In the genomic region with DNA sequence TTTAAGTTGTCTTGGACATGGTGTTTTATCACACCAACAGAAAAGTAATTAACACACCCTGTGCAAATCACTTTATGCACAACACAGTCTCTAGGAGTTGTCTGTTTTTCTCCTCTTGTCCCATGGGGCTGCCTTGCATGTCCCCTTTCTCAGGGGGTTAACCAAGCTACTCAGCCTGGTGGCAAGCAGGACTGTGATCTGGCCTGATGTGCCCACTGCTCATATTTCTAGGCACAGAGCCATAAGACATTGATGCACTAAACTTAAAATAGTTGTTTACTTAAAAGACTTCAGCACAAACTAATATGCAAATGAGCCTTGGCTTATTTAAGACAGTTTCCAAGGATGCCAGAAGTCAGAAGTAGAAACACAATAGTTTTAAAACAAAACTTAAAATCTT, we compare ENCODE assay signal across 12 mouse cellular contexts.
"Had no signal": no experiment of that assay in that cellular context is flagged by ENCODE, and none has a peak within 500 bp of the region (broad histone marks: within the 10 kb centered on the region; RNA-seq: fewer than 3 reads in every experiment).

No protein-coding gene starts in this region.

- DNase-seq: forebrain, postnatal 0 days; heart, adult 18-20 months; heart, postnatal 10 days; heart, postnatal 36 days; kidney, adult 11 months; kidney, adult 2 months; kidney, adult 9 months; kidney, postnatal 14 days; kidney, postnatal 36 days; layer of hippocampus, adult 9-11 months; layer of hippocampus, postnatal 36 days; left cerebral cortex, postnatal 4 days had no signal
